Mouse (Mus musculus) 416B (cell line): Measurements from ENCODE around the gene Dhx58.

Experiments
- DNase-seq: peaks from one replicate; pipeline ENCODE4 v3.0.0; 2011; ENCODE audit warnings: low read depth

Gene Dhx58

GRCm38 (mm10) chr11:100703851-100704531, at the start of gene Dhx58:
TSS of gene Dhx58 (minus strand) at chr11:100704271.
- peak; percentile 81 for DNase-seq

- no peak for DNase-seq
Measured at GRCm38 (mm10) chr11:100752294-100752693, 48.2 kb upstream of the Dhx58 start.

- DNase-seq, result no peak
Measured at GRCm38 (mm10) chr11:100750127-100750526, 46.1 kb upstream of the Dhx58 start.

GRCm38 (mm10) chr11:100749469-100749868, 45.4 kb upstream of the Dhx58 start:
- no peak for DNase-seq

DNA sequence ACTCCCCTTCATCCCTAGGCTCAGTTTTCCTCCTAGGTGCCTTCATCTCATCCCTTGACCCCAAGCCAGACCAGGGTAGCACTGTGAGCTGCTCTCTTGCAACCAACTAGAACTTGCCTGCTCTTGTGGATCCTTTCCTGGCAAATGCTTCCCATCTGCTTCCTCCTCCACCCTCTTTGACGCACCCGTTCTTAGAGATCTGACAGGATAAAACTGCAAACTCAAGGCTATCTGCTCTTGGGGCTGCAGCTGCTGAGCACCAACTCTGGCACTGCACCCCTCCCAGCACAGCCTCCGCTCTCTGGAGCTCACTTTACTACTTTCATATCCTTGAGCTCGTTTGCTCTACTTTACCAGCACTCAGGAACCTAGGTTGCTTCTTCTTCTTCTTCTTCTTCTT, 44.5 kb upstream of the Dhx58 start:
- no peak for DNase-seq

DNA sequence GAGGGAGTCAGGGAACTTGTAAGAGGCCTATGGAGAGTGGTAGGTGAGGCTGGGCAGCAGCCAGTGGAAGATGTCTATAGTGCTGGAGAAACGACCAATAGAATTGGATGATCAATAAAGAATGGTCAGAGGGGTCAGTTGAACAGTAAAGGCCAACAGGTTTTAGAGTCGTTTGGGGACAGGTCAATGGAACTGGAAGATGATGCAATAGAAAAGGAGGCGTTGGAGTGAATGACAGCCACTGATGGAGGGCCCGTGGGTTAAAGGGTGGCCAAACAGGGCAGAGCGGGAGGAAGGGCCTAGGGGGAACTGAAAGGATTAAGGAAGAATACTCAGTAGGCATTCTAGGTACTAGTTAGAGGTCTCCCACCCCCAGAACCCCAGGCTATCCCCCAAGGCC, 43.0 kb upstream of the Dhx58 start:
- DNase-seq, result no peak

- no peak for DNase-seq
Measured at GRCm38 (mm10) chr11:100746546-100746945, 42.5 kb upstream of the Dhx58 start.

DNA sequence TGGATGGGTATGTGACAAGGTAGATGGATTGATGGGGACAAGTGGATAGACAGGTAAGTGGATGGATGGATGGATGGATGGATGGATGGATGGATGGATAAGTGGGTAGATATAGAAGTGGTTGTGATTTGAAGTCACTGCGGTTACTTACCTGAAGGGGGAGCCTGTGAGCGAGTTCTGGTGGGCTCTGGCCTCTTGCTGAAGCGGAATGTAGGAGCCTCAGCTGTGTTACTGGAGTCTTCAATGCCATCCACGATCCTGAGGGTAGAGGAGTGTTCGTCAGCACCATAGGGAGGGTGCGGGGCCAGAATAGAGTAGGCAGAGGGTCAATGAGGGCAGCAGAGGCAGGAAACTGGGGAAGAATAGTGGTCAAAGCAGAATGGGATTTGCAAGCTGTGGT, 41.0 kb upstream of the Dhx58 start:
- peak; percentile 71 for DNase-seq

GRCm38 (mm10) chr11:100741348-100741747, 37.3 kb upstream of the Dhx58 start:
- DNase-seq, result no peak

DNA sequence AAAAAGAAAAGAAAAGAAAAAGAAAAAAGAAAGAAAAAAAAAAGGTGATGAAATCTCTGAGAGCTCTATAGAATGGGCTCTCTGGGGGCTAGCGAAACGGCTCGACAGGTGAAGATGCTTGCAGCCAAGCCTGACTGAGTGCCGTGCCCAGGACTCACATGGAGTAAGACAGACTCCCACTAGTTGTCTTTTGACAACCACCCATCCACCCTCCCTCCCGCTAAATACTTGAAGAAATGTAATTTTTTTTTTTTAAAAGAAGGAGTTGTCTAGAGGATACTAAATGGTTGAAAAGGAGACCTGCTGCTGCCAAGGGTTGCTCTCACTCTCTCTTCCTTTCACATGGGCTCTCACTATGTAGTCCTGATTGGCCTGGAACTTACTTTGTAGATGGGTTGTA, 34.7 kb upstream of the Dhx58 start:
- no peak for DNase-seq

DNA sequence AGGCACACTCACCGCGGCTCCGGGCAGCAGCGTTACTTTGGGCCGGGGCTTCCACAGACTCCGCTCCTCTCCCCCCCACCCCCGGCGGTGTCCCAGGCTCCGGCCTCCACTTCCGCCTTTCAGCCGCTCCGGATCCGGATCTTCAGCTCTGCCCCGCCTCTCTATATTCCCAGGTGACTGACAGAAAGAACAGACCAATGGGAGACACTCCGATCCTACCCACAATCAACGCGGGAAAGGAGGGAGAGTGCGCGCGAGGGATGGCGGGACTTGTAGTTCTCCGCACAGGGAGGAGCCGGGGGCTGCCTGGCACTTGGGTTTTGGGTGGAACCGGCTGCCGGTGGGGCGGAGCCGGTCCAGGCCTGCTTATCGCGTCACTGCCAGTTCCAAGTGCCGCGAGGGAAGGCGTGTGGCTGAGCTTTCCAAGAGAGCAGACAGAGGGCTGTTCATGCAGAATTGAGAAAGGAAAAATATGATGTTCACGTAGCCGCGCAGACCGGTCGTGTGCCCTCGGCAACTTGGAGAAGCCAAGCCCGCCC, 34.1 kb upstream of the Dhx58 start, which contains the start of gene Rab5c:
Gene Rab5c (minus strand): TSS at position 150 of the 539 bp plus-strand sequence.
- DNase-seq, result peak; percentile 100

- peak; percentile 85 for DNase-seq
Measured at GRCm38 (mm10) chr11:100737105-100737733, 33.1 kb upstream of the Dhx58 start.

GRCm38 (mm10) chr11:100736746-100737080, 32.6 kb upstream of the Dhx58 start:
- no peak for DNase-seq

DNA sequence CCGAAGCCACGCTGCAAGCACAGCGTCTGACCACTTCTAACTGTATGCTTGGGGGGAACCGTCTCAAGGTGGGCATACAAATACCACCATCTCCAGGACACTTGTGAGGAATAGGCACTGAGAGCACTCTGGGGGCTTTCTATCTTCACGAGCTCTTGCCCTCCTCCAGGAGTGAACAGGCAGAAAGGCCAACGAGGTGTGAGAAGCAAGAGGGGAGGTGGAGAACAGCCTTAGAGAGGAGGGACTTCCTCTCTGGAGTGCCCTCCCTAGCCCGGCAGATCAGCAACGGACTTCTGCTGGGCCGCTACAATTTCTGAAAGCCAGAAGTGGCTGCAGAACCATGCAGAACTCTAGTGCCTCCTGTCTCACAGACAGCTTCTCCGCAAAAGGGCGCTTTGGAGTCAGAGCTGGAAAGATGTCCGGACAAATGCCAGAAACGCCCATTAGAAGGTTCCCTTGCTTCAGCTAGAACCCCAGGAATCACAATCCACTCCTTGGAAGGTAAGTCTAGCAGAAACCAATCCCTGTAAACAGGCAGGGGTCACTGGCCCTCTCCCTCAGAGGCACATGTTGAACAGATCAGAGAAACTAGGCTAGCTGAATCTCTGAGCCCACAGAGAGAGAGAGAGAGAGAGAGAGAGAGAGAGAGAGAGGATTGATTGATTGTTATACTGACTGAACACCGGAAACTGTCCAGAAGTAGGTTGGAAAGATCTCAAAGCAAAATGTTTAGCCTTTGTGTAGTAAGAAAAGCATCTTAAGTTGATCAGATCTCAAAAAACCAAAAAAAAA, 32.1 kb upstream of the Dhx58 start:
- DNase-seq, result peak; percentile 78

DNA sequence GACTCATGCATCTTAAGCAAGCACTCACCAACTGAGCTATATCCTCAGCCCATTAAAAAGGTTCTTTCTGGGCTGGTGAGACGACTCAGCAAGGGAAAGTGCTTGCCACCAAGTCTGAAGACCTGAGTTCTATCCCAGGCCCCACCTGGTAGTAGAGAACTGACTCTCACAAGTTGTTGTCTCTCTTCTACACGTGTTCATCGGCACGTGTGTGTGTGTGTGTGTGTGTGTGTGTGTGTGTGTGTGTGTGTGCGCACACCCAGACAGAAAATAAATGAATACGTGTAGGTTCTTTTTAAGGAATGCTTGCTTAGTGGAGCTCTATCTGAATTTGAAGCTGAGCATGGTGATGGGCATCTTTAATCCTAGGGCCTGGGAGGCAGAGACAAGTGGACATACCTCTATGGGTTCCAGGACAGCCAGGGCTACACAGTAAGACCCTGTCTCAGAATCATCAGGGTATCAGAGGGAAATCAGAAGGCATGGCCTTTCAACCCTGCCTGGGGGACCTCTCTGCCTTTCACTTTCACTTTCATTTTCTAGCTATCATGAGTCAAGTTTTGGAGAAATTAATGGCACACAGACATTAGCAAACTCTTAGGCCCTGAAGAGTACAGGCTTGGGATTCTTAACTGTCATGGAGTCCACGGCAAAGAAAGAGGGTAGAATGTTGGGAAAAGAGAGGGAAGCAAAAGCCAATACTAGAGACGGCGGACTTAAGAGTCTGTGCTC, 31.2 kb upstream of the Dhx58 start:
- peak; percentile 55 for DNase-seq

GRCm38 (mm10) chr11:100730477-100731205, 26.6 kb upstream of the Dhx58 start:
- peak; percentile 49 for DNase-seq

GRCm38 (mm10) chr11:100729976-100730375, 25.9 kb upstream of the Dhx58 start:
- DNase-seq, result no peak

DNA sequence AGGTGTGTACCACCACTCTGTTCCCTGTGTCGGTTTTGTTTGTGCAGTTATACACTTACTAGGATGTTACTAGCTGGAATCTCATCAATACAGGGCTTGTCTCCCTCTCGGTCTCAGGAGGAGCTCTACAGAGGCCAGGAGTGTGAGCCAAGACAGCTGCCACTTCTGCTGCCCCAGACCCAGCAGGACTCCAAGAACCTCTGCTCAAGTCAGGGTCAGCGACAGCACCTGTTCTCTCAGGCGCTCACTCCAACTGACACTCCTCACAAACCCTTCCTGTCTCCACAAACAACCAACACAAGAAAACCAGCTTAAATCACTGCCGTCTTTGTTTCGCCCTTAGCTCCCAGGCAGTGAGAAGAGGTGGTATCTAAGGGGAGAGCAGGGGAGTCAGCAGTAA, 24.5 kb upstream of the Dhx58 start:
- no peak for DNase-seq

GRCm38 (mm10) chr11:100727201-100727600, 23.1 kb upstream of the Dhx58 start:
- DNase-seq, result no peak

DNA sequence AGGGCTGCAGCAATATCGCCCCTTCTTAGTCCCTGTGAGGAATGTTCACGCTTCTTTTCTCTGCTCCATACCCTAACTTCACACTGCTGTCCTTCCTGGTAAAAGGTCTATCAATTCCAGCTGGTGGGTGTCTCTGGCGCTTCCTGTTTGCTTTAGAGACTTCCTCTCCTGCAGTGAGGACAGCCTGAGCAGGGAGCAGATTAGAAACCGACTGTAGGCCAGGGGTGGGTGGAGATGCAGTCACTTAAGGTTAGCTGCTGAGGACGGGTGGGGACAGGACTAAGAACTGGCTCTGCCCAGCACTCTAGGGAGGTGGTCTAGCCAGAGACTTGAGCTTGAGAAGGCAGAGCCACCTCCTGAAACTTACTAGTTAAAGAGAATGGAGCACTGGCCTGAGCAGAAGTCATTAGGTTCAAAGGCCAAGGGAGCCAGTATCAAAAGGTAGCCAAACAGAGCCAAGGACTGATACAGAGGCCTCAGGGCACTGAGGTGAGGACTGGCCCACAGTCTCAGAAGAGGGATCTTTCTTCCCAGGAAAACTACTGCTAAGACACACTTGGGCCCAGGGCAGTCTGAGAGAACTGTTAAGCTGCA, 20.9 kb upstream of the Dhx58 start:
- peak; percentile 36 for DNase-seq

GRCm38 (mm10) chr11:100722493-100723028, 18.5 kb upstream of the Dhx58 start:
- no peak for DNase-seq
